Mouse (Mus musculus): Measurements from ENCODE around the gene Plcb1.

The Plcb1 gene

GRCm38 (mm10) chr2:134838185-134838584 lies 52.3 kb downstream of the Plcb1 start:
- no peak for DNase-seq (ENCODE audit: low read depth, low spot score)

- DNase-seq (ENCODE audit: low read depth, low spot score), result no peak
These were observed 53.0 kb downstream of the Plcb1 start for GRCm38 (mm10) chr2:134838888-134839287.

- no peak for DNase-seq (ENCODE audit: low read depth, low spot score)
These were observed 57.0 kb downstream of the Plcb1 start for GRCm38 (mm10) chr2:134842883-134843282.

GRCm38 (mm10) chr2:134844391-134845238 lies 58.7 kb downstream of the Plcb1 start:
- DNase-seq (ENCODE audit: low read depth, low spot score), result no peak

GRCm38 (mm10) chr2:134845239-134845738 lies 59.4 kb downstream of the Plcb1 start:
- no peak for DNase-seq (ENCODE audit: low read depth, low spot score)

GRCm38 (mm10) chr2:134846555-134846954 lies 60.7 kb downstream of the Plcb1 start:
- DNase-seq (ENCODE audit: low read depth, low spot score), result no peak

GRCm38 (mm10) chr2:134851189-134852171 lies 65.6 kb downstream of the Plcb1 start:
- DNase-seq (ENCODE audit: low read depth, low spot score), result no peak

- DNase-seq (ENCODE audit: low read depth, low spot score), result no peak
These were observed 70.4 kb downstream of the Plcb1 start for GRCm38 (mm10) chr2:134856239-134856638.

GRCm38 (mm10) chr2:134856691-134857090 lies 70.8 kb downstream of the Plcb1 start:
- no peak for DNase-seq (ENCODE audit: low read depth, low spot score)

- no peak for DNase-seq (ENCODE audit: low read depth, low spot score)
These were observed 79.2 kb downstream of the Plcb1 start for GRCm38 (mm10) chr2:134864985-134865645.

- DNase-seq (ENCODE audit: low read depth, low spot score), result no peak
These were observed 81.5 kb downstream of the Plcb1 start for GRCm38 (mm10) chr2:134867381-134867780.

GRCm38 (mm10) chr2:134871692-134872489 lies 86.0 kb downstream of the Plcb1 start:
- DNase-seq (ENCODE audit: low read depth, low spot score), result no peak

- no peak for DNase-seq (ENCODE audit: low read depth, low spot score)
These were observed 86.6 kb downstream of the Plcb1 start for GRCm38 (mm10) chr2:134872490-134872781.

- no peak for DNase-seq (ENCODE audit: low read depth, low spot score)
These were observed 91.3 kb downstream of the Plcb1 start for GRCm38 (mm10) chr2:134877148-134877547.

GRCm38 (mm10) chr2:134891207-134891606 lies 105.3 kb downstream of the Plcb1 start:
- DNase-seq (ENCODE audit: low read depth, low spot score), result no peak

- DNase-seq (ENCODE audit: low read depth, low spot score), result no peak
These were observed 108.9 kb downstream of the Plcb1 start for GRCm38 (mm10) chr2:134894776-134895175.

GRCm38 (mm10) chr2:134896196-134896595 lies 110.3 kb downstream of the Plcb1 start:
- DNase-seq (ENCODE audit: low read depth, low spot score), result no peak

GRCm38 (mm10) chr2:134897083-134897482 lies 111.2 kb downstream of the Plcb1 start:
- no peak for DNase-seq (ENCODE audit: low read depth, low spot score)

- no peak for DNase-seq (ENCODE audit: low read depth, low spot score)
These were observed 115.7 kb downstream of the Plcb1 start for GRCm38 (mm10) chr2:134901521-134901920.

- no peak for DNase-seq (ENCODE audit: low read depth, low spot score)
These were observed 125.0 kb downstream of the Plcb1 start for GRCm38 (mm10) chr2:134910882-134911281.

- DNase-seq (ENCODE audit: low read depth, low spot score), result no peak
These were observed 125.5 kb downstream of the Plcb1 start for GRCm38 (mm10) chr2:134911360-134911759.
